Mouse (Mus musculus) myocyte (in vitro differentiated cells): Measurements from ENCODE around the gene Plcd4.

Experiments
- POLR2A ChIP-seq: IDR thresholded peaks from one replicate; pipeline ENCODE4 v1.6.1; 2011; ENCODE audit warnings: low read depth, mild to moderate bottlenecking, control low read depth, moderate library complexity; ENCODE audit not compliant: insufficient read length
- TCF12 ChIP-seq: IDR thresholded peaks from one replicate; pipeline ENCODE4 v1.6.1; 2011; ENCODE audit warnings: mild to moderate bottlenecking, control low read depth; ENCODE audit not compliant: poor library complexity, insufficient read depth, severe bottlenecking

GRCm38 (mm10) chr1:74524746-74525145, 17.9 kb upstream of the Plcd4 start:
- TF ChIP-seq POLR2A (no peak), TCF12 (no peak)
